Mouse (Mus musculus): ENCODE measurements around the gene Scamp1.

DNA sequence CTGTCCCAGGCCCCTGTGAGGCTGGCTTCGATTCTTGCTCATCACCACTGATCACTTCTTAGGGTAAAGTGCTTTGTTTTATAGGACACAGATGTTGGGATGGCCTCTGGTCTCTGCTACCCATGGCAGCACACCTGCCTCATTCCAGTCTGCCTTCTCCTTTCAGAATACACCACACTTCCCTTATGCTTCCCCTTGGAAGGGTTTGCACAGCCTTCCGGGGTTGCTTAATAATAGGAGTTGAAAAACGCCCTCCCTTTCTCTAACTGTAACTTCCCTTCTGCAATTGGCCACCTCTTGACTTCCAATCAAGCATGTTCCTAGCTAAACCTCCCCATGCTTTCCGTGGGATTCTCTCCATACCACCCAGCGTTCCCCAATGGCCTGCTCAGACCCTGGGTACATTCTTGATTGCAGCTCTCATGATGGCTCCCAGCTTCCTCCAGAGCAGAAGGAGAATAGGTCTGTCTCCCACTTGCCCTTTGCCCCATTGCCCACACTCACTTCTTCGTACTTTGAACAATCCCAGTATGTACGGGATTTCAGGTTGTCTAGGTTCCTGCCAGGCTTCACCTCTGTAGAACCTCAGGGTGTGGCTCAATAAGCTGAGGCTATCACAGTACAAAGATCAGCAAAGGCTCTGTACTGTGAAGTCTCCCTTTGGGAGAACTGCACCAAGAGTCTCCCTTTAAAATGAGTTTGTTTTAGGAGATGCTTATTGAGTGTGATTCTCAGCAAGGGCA lies 126.0 kb downstream of the Scamp1 start:
- TF ChIP-seq CTCF (IDR thresholded peaks at IDR 0.05; ENCODE audit: control insufficient read depth, insufficient read depth, low read length) (no peak), POLR2A (IDR thresholded peaks at IDR 0.05; ENCODE audit: borderline replicate concordance, control insufficient read depth, low read depth, low read length) (no peak)
